Mouse (Mus musculus): ENCODE results near the gene Cacna1e. TPM values are rescaled to one million over a fixed set of nuclear protein-coding genes. Genes with fewer than 3 reads are reported as not detected.

Gene Cacna1e
- total and polyA plus RNA-seq, 2 experiments: 0.09 TPM

GRCm38 (mm10) chr1:154500187-154500866 is 384.0 kb downstream of the Cacna1e start:
- H3K36me3 ChIP-seq (ENCODE audit: control insufficient read depth, insufficient read depth, low read length): no peaks in the 10 kb centered on the region
- WGBS: 62% methylated on average over 3 of the region's 3 CpGs
- H3K9ac ChIP-seq (ENCODE audit: low read depth, low read length): no peak overlapping the region
- no peak overlapping the region for H3K27ac ChIP-seq (replicated peaks; ENCODE audit: insufficient read depth, low read depth, low read length)
- H3K27me3 ChIP-seq (ENCODE audit: control insufficient read depth, insufficient read depth, low read length): no peaks in the 10 kb centered on the region
- no peak overlapping the region for H3K4me3 ChIP-seq (ENCODE audit: insufficient read depth, low read depth, low read length)
- no peaks in the 10 kb centered on the region for H3K79me2 ChIP-seq (ENCODE audit: control insufficient read depth, insufficient read depth, low read length)
- TF ChIP-seq POLR2A (IDR thresholded peaks at IDR 0.05; ENCODE audit: extremely low read depth, insufficient read depth, low read length) (no peak), CTCF (IDR thresholded peaks at IDR 0.05; ENCODE audit: low read depth, low read length) (no peak)
- no peak for DNase-seq (ENCODE audit: extremely low read depth, low read depth, low spot score)
- no peaks in the 10 kb centered on the region for H3K4me1 ChIP-seq (ENCODE audit: control insufficient read depth, insufficient read depth, low read length)

- WGBS: 75% methylated on average over 4 of the region's 4 CpGs
- Histone ChIP-seq H3K27ac (replicated peaks; ENCODE audit: insufficient read depth, low read depth, low read length) (no peak overlapping the region), H3K79me2 (ENCODE audit: control insufficient read depth, insufficient read depth, low read length) (no peaks in the 10 kb centered on the region), H3K36me3 (ENCODE audit: control insufficient read depth, insufficient read depth, low read length) (no peaks in the 10 kb centered on the region), H3K4me1 (ENCODE audit: control insufficient read depth, insufficient read depth, low read length) (no peaks in the 10 kb centered on the region), H3K4me3 (ENCODE audit: insufficient read depth, low read depth, low read length) (no peak overlapping the region), H3K9ac (ENCODE audit: low read depth, low read length) (no peak overlapping the region), H3K27me3 (ENCODE audit: control insufficient read depth, insufficient read depth, low read length) (no peaks in the 10 kb centered on the region)
- TF ChIP-seq POLR2A (IDR thresholded peaks at IDR 0.05; ENCODE audit: extremely low read depth, insufficient read depth, low read length): no peak
- no peak for TF ChIP-seq CTCF (IDR thresholded peaks at IDR 0.05; ENCODE audit: low read depth, low read length)
- no peak for DNase-seq (ENCODE audit: extremely low read depth, low read depth, low spot score)
These were observed 385.5 kb downstream of the Cacna1e start for GRCm38 (mm10) chr1:154498821-154499220.

GRCm38 (mm10) chr1:154491071-154491470 is 393.2 kb downstream of the Cacna1e start:
- Histone ChIP-seq H3K27ac (replicated peaks; ENCODE audit: insufficient read depth, low read depth, low read length) (no peak overlapping the region), H3K4me3 (ENCODE audit: insufficient read depth, low read depth, low read length) (no peak overlapping the region), H3K4me1 (ENCODE audit: control insufficient read depth, insufficient read depth, low read length) (no peaks in the 10 kb centered on the region), H3K27me3 (ENCODE audit: control insufficient read depth, insufficient read depth, low read length) (no peaks in the 10 kb centered on the region), H3K36me3 (ENCODE audit: control insufficient read depth, insufficient read depth, low read length) (no peaks in the 10 kb centered on the region), H3K9ac (ENCODE audit: low read depth, low read length) (no peak overlapping the region), H3K79me2 (ENCODE audit: control insufficient read depth, insufficient read depth, low read length) (no peaks in the 10 kb centered on the region)
- WGBS: 55% methylated on average over 6 of the region's 6 CpGs
- no peak for TF ChIP-seq CTCF (IDR thresholded peaks at IDR 0.05; ENCODE audit: low read depth, low read length)
- no peak for TF ChIP-seq POLR2A (IDR thresholded peaks at IDR 0.05; ENCODE audit: extremely low read depth, insufficient read depth, low read length)
- DNase-seq (ENCODE audit: extremely low read depth, low read depth, low spot score): no peak

GRCm38 (mm10) chr1:154476671-154477070 is 407.6 kb downstream of the Cacna1e start:
- 73% methylated on average over 2 of the region's 2 CpGs for WGBS
- H3K79me2 ChIP-seq (ENCODE audit: control insufficient read depth, insufficient read depth, low read length): no peaks in the 10 kb centered on the region
- DNase-seq (ENCODE audit: extremely low read depth, low read depth, low spot score): no peak
- no peaks in the 10 kb centered on the region for H3K36me3 ChIP-seq (ENCODE audit: control insufficient read depth, insufficient read depth, low read length)
- H3K27ac ChIP-seq (replicated peaks; ENCODE audit: insufficient read depth, low read depth, low read length): no peak overlapping the region
- H3K4me1 ChIP-seq (ENCODE audit: control insufficient read depth, insufficient read depth, low read length): no peaks in the 10 kb centered on the region
- H3K4me3 ChIP-seq (ENCODE audit: insufficient read depth, low read depth, low read length): no peak overlapping the region
- H3K27me3 ChIP-seq (ENCODE audit: control insufficient read depth, insufficient read depth, low read length): no peaks in the 10 kb centered on the region
- H3K9ac ChIP-seq (ENCODE audit: low read depth, low read length): no peak overlapping the region
- TF ChIP-seq CTCF (IDR thresholded peaks at IDR 0.05; ENCODE audit: low read depth, low read length) (no peak), POLR2A (IDR thresholded peaks at IDR 0.05; ENCODE audit: extremely low read depth, insufficient read depth, low read length) (no peak)

GRCm38 (mm10) chr1:154475706-154476105 is 408.6 kb downstream of the Cacna1e start:
- TF ChIP-seq POLR2A (IDR thresholded peaks at IDR 0.05; ENCODE audit: extremely low read depth, insufficient read depth, low read length) (no peak), CTCF (IDR thresholded peaks at IDR 0.05; ENCODE audit: low read depth, low read length) (no peak)
- H3K27me3 ChIP-seq (ENCODE audit: control insufficient read depth, insufficient read depth, low read length): no peaks in the 10 kb centered on the region
- no peak overlapping the region for H3K9ac ChIP-seq (ENCODE audit: low read depth, low read length)
- H3K36me3 ChIP-seq (ENCODE audit: control insufficient read depth, insufficient read depth, low read length): no peaks in the 10 kb centered on the region
- no peak overlapping the region for H3K27ac ChIP-seq (replicated peaks; ENCODE audit: insufficient read depth, low read depth, low read length)
- no peak overlapping the region for H3K4me3 ChIP-seq (ENCODE audit: insufficient read depth, low read depth, low read length)
- H3K4me1 ChIP-seq (ENCODE audit: control insufficient read depth, insufficient read depth, low read length): no peaks in the 10 kb centered on the region
- no peak for DNase-seq (ENCODE audit: extremely low read depth, low read depth, low spot score)
- no peaks in the 10 kb centered on the region for H3K79me2 ChIP-seq (ENCODE audit: control insufficient read depth, insufficient read depth, low read length)
- 92% methylated on average over 2 of the region's 2 CpGs for WGBS

GRCm38 (mm10) chr1:154474156-154474555 is 410.1 kb downstream of the Cacna1e start:
- TF ChIP-seq POLR2A (IDR thresholded peaks at IDR 0.05; ENCODE audit: extremely low read depth, insufficient read depth, low read length): no peak
- no peak for TF ChIP-seq CTCF (IDR thresholded peaks at IDR 0.05; ENCODE audit: low read depth, low read length)
- Histone ChIP-seq H3K9ac (ENCODE audit: low read depth, low read length) (no peak overlapping the region), H3K4me1 (ENCODE audit: control insufficient read depth, insufficient read depth, low read length) (no peaks in the 10 kb centered on the region), H3K79me2 (ENCODE audit: control insufficient read depth, insufficient read depth, low read length) (no peaks in the 10 kb centered on the region), H3K36me3 (ENCODE audit: control insufficient read depth, insufficient read depth, low read length) (no peaks in the 10 kb centered on the region), H3K4me3 (ENCODE audit: insufficient read depth, low read depth, low read length) (no peak overlapping the region), H3K27me3 (ENCODE audit: control insufficient read depth, insufficient read depth, low read length) (no peaks in the 10 kb centered on the region), H3K27ac (replicated peaks; ENCODE audit: insufficient read depth, low read depth, low read length) (no peak overlapping the region)
- WGBS: 77% methylated on average over 4 of the region's 4 CpGs
- no peak for DNase-seq (ENCODE audit: extremely low read depth, low read depth, low spot score)
